Comparison of ENCODE assay signal across 8 mouse cellular contexts in genomic region chr10:59950716-59951191, GRCm38 (mm10). TPM values are rescaled to one million over a fixed set of nuclear protein-coding genes. Genes with fewer than 3 reads are reported as not detected.
A peak's percentile ranks its signal among the peaks of the same experiment; 100 is the strongest.
DNase-seq lines count a peak whose midpoint lies in the region; ATAC-seq lines count a peak whose summit lies in the region.

No protein-coding gene starts in this region.

- H3K27ac ChIP-seq in hindbrain, embryonic 15.5 days (replicated peaks) = peak overlapping the region; percentile 95

- no peaks in the 10 kb centered on the region for H3K27me3 ChIP-seq in hindbrain, embryonic 15.5 days

- H3K4me1 ChIP-seq in hindbrain, embryonic 15.5 days (replicated peaks) = peaks cover 42% of the 10 kb centered on the region

- H3K9ac ChIP-seq in hindbrain, embryonic 15.5 days = peak overlapping the region; percentile 82

- WGBS in hindbrain, embryonic 15.5 days = 0% methylated on average over 23 of the region's 23 CpGs

- intact Hi-C loops in left cerebral cortex, postnatal 10 days (cut with DNase I) = loop anchor here (1.0 kb wide), 1 partner anchor 57 kb away; no protein-coding TSS in a partner anchor

- peak overlapping the region; percentile 80 for H3K4me3 ChIP-seq in hindbrain, embryonic 15.5 days

- peaks cover 4% of the 10 kb centered on the region; the same call in 1 of the 2 replicates for H3K36me3 ChIP-seq in hindbrain, embryonic 15.5 days

- peak; percentile 35 for ATAC-seq in hindbrain, embryonic 15.5 days (ENCODE audit: low FRiP score, low read depth)
- peak; percentile 50 for ATAC-seq in megakaryocyte, adult 5-6 weeks (ENCODE audit: poor library complexity, severe bottlenecking)

- peak; percentile 39 for DNase-seq in R1 (ENCODE audit: low read depth, low spot score)
- DNase-seq in cerebellum, postnatal 36 days = peak; percentile 85 to 89
- DNase-seq in frontal cortex, postnatal 36 days (ENCODE audit: low spot score in 2 of 2) = peak; percentile 82 to 88
- DNase-seq in left cerebral cortex, postnatal 10 days (ENCODE audit: extremely low spot score in 1 of 2, low spot score in 2 of 2) = peak; percentile 65 to 88
- peak; percentile 81 to 89 for DNase-seq in right cerebral cortex, adult 2 months (ENCODE audit: low spot score in 2 of 2)
- peak; percentile 56 for DNase-seq in urinary bladder, postnatal 10 days (ENCODE audit: low spot score)

- H3K9me3 ChIP-seq in hindbrain, embryonic 15.5 days = no peaks in the 10 kb centered on the region

- peak overlapping the region; percentile 71 for H3K4me2 ChIP-seq in hindbrain, embryonic 15.5 days

RNA-seq across cellular contexts. Expression of gene Ddit4, which starts 0.9 kb away (rescaled TPM):
- polyA plus RNA-seq in hindbrain, embryonic 15.5 days (2015; fragmentation: Nextera tagmentation; extraction: Ambion mirVana) = 68.9 and 71.1 TPM in 2 replicates
- 10 to 100 TPM; 52.2 to 67.8 TPM for total RNA-seq in left cerebral cortex, postnatal 10 days (2021)
- total RNA-seq in megakaryocyte, adult 5-6 weeks (2015) = 2.2 and 2.4 TPM in 2 replicates
- 0.94 and 1.2 TPM in 2 replicates for total RNA-seq in megakaryocyte, adult 5-6 weeks (2017)

RNA-seq across cellular contexts. Expression of gene Ascc1, which starts 51.9 kb away (rescaled TPM):
- polyA plus RNA-seq in hindbrain, embryonic 15.5 days (2015; fragmentation: Nextera tagmentation; extraction: Ambion mirVana) = 46.4 and 49.1 TPM in 2 replicates
- 10 to 100 TPM; 18.4 to 22.2 TPM for total RNA-seq in left cerebral cortex, postnatal 10 days (2021)
- 25.7 and 29.9 TPM in 2 replicates for total RNA-seq in megakaryocyte, adult 5-6 weeks (2015)
- 24.3 and 27.0 TPM in 2 replicates for total RNA-seq in megakaryocyte, adult 5-6 weeks (2017)

RNA-seq across cellular contexts. Expression of gene Anapc16, which starts 52.2 kb away (rescaled TPM):
- 106 and 120 TPM in 2 replicates for polyA plus RNA-seq in hindbrain, embryonic 15.5 days (2015; fragmentation: Nextera tagmentation; extraction: Ambion mirVana)
- total RNA-seq in left cerebral cortex, postnatal 10 days (2021) = 10 to 100 TPM; 61.8 to 68.6 TPM
- 45.9 and 57.2 TPM in 2 replicates for total RNA-seq in megakaryocyte, adult 5-6 weeks (2015)
- 35.2 and 39.4 TPM in 2 replicates for total RNA-seq in megakaryocyte, adult 5-6 weeks (2017)

Comparison
In these comparisons a context has a peak if more than half of its experiments do, and no peak if none do; other contexts are left out.
1. Peak in every context shown above with its lines: DNase-seq, ATAC-seq, H3K4me3 ChIP-seq and H3K27ac ChIP-seq.
2. RNA of gene Ddit4, which starts 0.9 kb away (total RNA-seq): 52.2 to 67.8 TPM in left cerebral cortex, postnatal 10 days; 0.94 to 2.4 TPM in megakaryocyte, adult 5-6 weeks; every median in the first group is over 10 times any median in the second.